Mouse (Mus musculus) forebrain, embryonic 10.5 days (tissue): ENCODE data around the gene Abcg4. TPM values are rescaled to one million over a fixed set of nuclear protein-coding genes. Genes with fewer than 3 reads are reported as not detected.
"Not testable (repeated sequence)": the region's sequence is repeated elsewhere in the genome, so short reads cannot be mapped to it uniquely, and the experiment has no call there.

ENCODE experiments used
- DNase-seq: peaks from one replicate; pipeline ENCODE4 v3.0.0-alpha.2; 2017; ENCODE audit warnings: low spot score; ENCODE audit errors: extremely low spot score
- H3K27ac ChIP-seq: fragments of 300-500 bp; sonication (generic); 2 replicates; pipeline ENCODE4 v1.5.1; 2016; ENCODE audit warnings: mild to moderate bottlenecking
- H3K27me3 ChIP-seq: fragments of 300-500 bp; sonication (generic); 2 replicates; pipeline ENCODE4 v1.6.1; 2016; ENCODE audit warnings: mild to moderate bottlenecking; ENCODE audit not compliant: poor library complexity, severe bottlenecking
- H3K36me3 ChIP-seq: fragments of 300-500 bp; sonication (generic); replicated peaks from 2 replicates; pipeline ENCODE4 v1.6.1; 2016; ENCODE audit warnings: mild to moderate bottlenecking, moderate library complexity
- H3K4me1 ChIP-seq: fragments of 300-500 bp; sonication (generic); 2 replicates; pipeline ENCODE4 v1.6.1; 2016
- H3K4me3 ChIP-seq: fragments of 300-500 bp; sonication (generic); 2 replicates; pipeline ENCODE4 v1.5.1; 2016; ENCODE audit warnings: mild to moderate bottlenecking, moderate library complexity
- H3K9me3 ChIP-seq: fragments of 300-500 bp; sonication (generic); 2 replicates; pipeline ENCODE4 v1.6.1; 2016; ENCODE audit warnings: mild to moderate bottlenecking, moderate library complexity
- WGBS: fragments of 180-500 bp; shearing (Covaris S2); methylation state at CpG from one replicate; pipeline ENCODE4 v1.1.7; 2016; 5-methylcytosine and 5-hydroxymethylcytosine counted together
- polyA plus RNA-seq: library from polyadenylated mRNA; unstranded; fragments of >200 nt; fragmentation: Nextera tagmentation; extraction: Ambion mirVana; gene quantifications from 2 replicates; pipeline ENCODE4 v1.2.1, GENCODE M21; 2016

Abcg4 gene
- polyA plus RNA-seq, 1 experiment from 2014 or later = 5.3 TPM

DNA sequence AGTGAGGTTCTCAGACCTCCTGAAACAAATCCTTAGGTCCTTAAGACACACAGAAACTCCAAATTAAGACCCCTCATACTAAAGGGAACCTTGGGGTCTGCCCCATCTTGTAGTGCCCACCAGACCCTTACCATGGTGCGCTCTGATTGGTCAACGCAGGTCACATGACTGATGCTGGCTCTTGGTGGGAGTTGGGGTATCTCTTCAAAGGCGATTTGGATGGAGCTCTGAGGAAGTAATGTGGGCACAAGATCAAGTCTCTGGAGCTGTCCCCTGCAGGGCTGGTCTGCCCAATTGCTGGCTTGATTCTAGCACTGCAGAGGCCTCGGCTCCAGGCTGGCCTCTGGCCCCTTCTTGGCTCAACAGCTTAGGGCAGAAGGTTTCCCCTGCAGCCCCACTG is 29.0 kb upstream of the Abcg4 start:
- H3K27ac ChIP-seq = no peak overlapping the region
- WGBS = 63% methylated on average over 4 of the region's 4 CpGs
- H3K36me3 ChIP-seq = peaks cover 50% of the 10 kb centered on the region
- H3K9me3 ChIP-seq = no peaks in the 10 kb centered on the region
- H3K4me3 ChIP-seq = no peak overlapping the region
- H3K27me3 ChIP-seq = peaks cover 25% of the 10 kb centered on the region
- DNase-seq = no peak
- peaks cover 49% of the 10 kb centered on the region for H3K4me1 ChIP-seq

DNA sequence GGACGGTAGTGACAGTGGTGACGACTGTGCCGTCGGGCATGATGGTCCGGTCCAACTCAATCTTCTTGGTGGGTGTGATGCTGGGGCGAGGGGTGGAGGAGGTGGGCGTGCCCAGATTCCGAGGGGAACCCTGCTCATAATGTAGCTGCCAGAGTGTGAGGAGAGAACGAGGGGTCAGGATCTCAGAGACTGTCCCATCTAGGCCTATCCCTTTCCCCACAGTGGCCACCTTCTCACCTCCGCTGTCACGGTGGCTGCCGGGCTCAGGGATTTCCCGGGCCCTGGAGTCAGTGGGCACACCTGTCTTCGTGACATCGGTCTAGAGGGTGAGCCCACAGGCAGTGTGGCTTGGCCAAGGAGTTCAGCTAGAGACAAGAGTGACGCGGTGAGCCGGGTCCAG is 26.5 kb upstream of the Abcg4 start:
- no peak overlapping the region for H3K4me3 ChIP-seq
- peaks cover 64% of the 10 kb centered on the region for H3K4me1 ChIP-seq
- H3K27me3 ChIP-seq = peaks cover 39% of the 10 kb centered on the region
- no peak for DNase-seq
- 93% methylated on average over 18 of the region's 18 CpGs for WGBS
- peaks cover 58% of the 10 kb centered on the region for H3K36me3 ChIP-seq
- no peak overlapping the region for H3K27ac ChIP-seq
- no peaks in the 10 kb centered on the region for H3K9me3 ChIP-seq

DNA sequence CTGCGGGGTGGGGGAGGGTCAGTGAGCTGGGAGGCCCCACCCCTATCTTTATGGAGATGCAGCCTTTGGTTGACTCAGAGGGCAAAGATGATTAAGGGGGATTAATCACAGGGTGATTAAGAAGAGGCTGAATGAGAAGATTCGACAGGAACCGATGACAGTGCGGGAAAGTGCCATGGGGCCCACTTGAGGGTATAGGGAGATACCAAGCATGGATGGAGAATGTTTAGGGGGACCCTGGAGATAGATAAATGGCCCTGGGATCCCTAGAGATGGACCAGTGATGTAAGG is 25.8 kb upstream of the Abcg4 start:
- Histone ChIP-seq H3K9me3 (no peaks in the 10 kb centered on the region), H3K36me3 (peaks cover 58% of the 10 kb centered on the region), H3K4me3 (no peak overlapping the region), H3K27me3 (peaks cover 39% of the 10 kb centered on the region), H3K27ac (no peak overlapping the region), H3K4me1 (peaks cover 60% of the 10 kb centered on the region)
- 66% methylated on average over 4 of the region's 4 CpGs for WGBS
- no peak for DNase-seq

DNA sequence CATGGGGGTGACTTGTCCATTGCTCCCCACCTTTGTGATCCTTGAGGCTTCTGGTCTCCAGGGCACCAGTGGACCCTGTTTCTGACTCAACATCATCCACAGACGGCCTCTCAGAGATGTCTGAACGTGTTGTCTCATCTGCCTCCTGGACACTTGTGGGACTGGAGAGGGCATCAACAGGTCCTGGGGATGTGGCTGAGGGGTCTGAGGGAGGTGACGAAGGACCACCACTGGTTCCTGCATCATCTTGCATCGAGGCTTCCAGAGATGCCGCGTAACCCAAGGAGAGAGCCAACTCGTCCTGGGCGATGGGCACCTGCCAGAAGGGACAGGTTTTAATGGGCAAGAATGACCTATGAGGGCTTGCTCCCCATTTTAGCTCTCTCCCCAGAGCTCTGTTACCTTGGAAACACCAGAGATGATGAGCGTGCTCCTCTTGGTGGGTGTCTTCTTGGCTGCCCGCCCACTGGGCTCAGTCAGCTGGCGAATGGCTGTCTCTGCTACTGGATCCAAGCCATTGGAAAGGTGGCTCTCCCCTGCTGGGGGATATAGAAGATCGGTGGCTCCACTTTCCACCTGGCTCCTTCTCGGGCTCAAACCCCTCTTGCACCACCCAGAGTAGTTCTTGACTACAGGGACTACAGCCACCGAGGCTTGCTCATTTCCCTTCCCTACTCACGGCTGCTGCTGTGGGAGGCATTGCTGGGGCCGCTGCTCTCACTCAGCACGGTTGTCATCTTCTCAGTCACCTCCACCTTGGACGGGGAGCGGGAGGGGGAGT is 25.3 kb upstream of the Abcg4 start:
- WGBS = 81% methylated on average over 19 of the region's 19 CpGs
- peaks cover 58% of the 10 kb centered on the region for H3K36me3 ChIP-seq
- peaks cover 36% of the 10 kb centered on the region for H3K27me3 ChIP-seq

DNA sequence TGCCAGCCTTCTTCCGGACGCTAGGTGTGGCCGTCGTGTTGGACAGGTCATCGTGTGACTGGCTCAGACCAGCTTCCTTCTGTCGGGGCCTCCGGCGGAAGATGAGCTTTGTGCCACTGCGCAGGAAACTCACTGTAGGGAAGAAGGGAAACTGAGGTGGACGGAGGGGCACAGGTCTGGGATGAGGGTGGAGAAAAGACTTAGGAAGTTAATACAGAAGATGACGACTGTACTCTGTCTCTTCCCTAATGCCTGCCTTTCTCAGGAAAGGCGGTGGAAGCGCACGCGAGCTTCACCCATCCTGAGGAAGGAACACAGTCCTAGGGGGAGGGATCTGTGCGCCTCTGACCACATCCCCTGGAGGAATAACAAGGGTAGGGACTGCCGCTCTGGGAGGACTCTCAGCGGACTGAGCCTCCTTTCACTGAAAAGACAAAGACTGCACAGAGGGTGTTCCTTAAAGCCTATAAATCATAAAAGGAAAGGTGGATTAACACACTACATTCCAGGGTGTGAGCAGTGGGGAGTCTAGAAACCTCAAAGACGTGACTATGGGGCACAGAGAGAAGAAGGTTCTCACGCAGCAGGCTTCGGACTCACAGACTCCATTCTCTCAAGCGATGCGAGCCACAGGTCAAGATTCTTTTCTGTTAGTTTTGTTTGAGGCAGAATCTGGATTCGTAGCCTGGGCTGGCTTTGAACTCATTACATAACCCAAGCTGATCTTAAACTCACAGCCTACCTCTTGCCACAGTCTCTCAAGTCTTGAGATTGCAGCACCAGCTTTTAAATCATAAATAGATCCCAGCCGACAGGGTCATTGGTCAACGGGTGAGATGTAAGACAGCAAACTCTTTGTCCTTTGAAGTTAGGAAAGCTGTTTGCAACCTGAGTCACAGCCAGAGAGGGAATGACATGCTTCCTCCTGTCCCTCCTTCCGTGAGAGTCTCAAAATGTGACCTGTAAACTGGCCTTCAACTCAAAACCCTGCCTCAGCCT is 23.0 kb upstream of the Abcg4 start:
- Histone ChIP-seq H3K9me3 (no peaks in the 10 kb centered on the region), H3K27ac (peak overlapping the region; percentile 75), H3K27me3 (peaks cover 31% of the 10 kb centered on the region), H3K4me1 (peaks cover 34% of the 10 kb centered on the region), H3K36me3 (peaks cover 47% of the 10 kb centered on the region), H3K4me3 (peak overlapping the region; percentile 34)
- 5% methylated on average over 27 of the region's 27 CpGs for WGBS
- peak; percentile 47 for DNase-seq

More for the DNA sequence above, 25.3 kb upstream of the Abcg4 start:
- Histone ChIP-seq H3K4me3 (no peak overlapping the region), H3K9me3 (no peaks in the 10 kb centered on the region), H3K27ac (no peak overlapping the region), H3K4me1 (peaks cover 55% of the 10 kb centered on the region)
- no peak for DNase-seq

DNA sequence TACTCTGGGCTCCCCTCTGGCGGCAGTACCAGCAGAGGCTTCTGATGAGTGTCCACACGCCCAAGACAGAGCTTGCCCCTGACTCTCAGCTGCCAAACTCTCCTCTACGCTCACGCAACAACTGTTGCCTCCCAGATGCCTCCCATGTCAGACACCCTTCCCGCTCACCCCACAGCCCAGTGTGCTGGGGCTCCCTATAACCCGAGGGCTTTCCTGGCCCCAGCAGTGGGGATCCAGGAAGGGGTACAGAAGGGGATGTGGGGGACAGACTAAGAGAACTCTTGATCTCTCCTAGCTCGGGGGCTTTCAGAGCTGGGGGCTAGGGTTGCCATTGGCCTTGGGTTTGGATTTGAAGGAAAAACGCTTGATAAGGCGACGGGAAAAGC is 22.3 kb upstream of the Abcg4 start:
- Histone ChIP-seq H3K4me3 (peak overlapping the region; percentile 34), H3K27ac (peak overlapping the region; percentile 75), H3K36me3 (peaks cover 40% of the 10 kb centered on the region), H3K27me3 (peaks cover 31% of the 10 kb centered on the region), H3K4me1 (peaks cover 37% of the 10 kb centered on the region), H3K9me3 (no peaks in the 10 kb centered on the region)
- DNase-seq = no peak
- 17% methylated on average over 10 of the region's 10 CpGs for WGBS

DNA sequence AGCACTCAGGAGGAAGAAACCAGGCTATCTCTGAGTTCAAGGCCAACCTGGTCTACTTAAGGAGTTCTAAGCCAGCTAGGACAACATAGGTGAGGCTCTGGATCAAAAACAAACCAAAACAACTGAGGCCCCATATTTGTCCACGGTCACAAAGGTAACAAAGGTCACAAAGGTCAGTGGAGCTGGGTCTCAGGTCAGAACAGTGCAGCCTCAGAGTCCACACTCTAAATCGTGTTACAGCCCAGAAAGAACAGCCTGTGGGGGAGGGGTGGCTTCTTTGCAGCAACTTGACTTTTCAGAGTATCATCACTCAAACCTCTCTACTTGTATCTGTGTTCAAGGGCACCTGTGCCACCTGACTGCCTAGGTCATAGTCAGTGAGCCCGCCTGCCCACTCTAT is 21.3 kb upstream of the Abcg4 start:
- H3K4me1 ChIP-seq = peaks cover 41% of the 10 kb centered on the region
- 66% methylated on average over 3 of the region's 3 CpGs for WGBS

DNA sequence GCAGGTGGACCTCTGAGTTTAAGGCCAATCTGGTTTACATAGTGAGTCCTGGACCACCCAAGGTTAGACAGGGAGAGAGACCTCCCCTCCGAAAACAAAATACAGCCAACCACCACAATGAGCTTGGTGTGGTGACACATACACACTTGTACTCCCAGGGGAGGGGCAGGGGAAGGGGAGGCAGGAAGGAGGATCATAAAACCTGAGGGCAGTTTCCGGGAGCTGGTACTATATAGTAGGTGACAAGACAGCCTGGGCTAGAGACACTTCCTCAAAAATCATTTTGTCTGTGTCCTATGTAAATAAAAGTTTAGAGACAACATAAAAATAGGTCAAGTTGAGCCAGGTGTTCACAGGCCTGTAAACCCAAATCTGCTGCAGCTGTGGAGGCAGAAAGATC is 18.8 kb upstream of the Abcg4 start:
- Histone ChIP-seq H3K27ac (no peak overlapping the region), H3K4me3 (no peak overlapping the region), H3K9me3 (no peaks in the 10 kb centered on the region), H3K36me3 (peaks cover 12% of the 10 kb centered on the region), H3K4me1 (peaks cover 46% of the 10 kb centered on the region), H3K27me3 (peaks cover 12% of the 10 kb centered on the region)
- WGBS = 87% methylated on average over 2 of the region's 2 CpGs
- DNase-seq = no peak

More for the DNA sequence above, 21.3 kb upstream of the Abcg4 start:
- Histone ChIP-seq H3K27ac (no peak overlapping the region), H3K9me3 (no peaks in the 10 kb centered on the region), H3K36me3 (peaks cover 31% of the 10 kb centered on the region), H3K27me3 (peaks cover 31% of the 10 kb centered on the region), H3K4me3 (no peak overlapping the region)
- no peak for DNase-seq

DNA sequence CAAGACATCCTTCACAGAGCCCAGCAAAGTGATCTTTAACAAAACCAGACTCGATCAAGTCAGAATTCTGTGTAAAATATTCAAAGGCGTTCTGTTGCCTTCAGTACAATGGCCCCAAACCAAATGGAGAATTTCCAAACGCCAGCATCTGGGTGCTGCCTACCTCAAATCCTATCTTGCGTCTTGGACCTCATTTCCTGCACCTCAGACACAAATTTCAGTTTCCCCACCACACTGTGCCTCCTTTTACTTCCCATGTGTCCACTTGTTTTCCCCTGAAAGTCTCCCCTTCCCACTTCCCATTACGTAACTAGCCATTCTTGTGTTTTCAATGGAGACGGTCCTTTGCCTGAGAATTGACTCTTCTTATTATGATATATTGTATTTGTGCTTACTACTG is 18.1 kb upstream of the Abcg4 start:
- no peak overlapping the region for H3K4me3 ChIP-seq
- WGBS = 91% methylated on average over 6 of the region's 6 CpGs
- DNase-seq = no peak
- peaks cover 16% of the 10 kb centered on the region for H3K36me3 ChIP-seq
- H3K4me1 ChIP-seq = peaks cover 39% of the 10 kb centered on the region
- no peak overlapping the region for H3K27ac ChIP-seq
- H3K27me3 ChIP-seq = peaks cover 12% of the 10 kb centered on the region
- H3K9me3 ChIP-seq = no peaks in the 10 kb centered on the region

DNA sequence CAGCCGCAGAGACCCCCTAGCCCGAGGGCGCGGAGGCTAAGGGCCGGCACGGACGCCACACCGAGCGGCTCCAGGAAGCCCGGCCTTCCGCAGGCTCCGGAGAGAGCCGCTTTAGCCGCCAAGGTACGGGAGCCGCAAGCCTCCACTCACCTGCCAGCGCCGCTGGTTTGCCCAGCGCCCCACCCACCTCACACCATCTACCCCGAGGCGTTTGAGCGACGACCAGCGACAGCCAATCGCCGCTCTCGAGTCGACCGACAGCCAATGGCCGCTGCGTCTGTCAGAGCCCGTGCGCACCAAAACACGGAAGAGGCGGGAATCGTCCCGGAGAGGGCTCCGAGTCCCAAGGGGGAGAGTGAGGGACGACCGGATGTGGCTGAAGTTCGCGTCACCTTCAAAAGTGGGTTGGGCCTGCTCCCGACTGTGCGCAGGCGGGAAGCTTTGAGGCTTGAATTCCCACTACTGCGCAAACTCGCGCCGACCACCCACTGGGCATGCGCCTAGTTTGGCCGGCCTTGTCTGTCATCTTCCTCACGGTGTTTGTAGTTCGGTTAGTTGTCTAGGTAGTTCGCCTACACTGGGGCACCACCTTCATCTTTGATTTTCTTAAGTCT is 17.2 kb upstream of the Abcg4 start, which contains the start of gene Hinfp:
Gene Hinfp (minus strand): TSS at position 206 of the 614 bp plus-strand sequence.
- WGBS = under 1% methylated on average over 54 of the region's 54 CpGs
- peaks cover 23% of the 10 kb centered on the region for H3K36me3 ChIP-seq
- H3K4me3 ChIP-seq = peak within 1 kb of the TSS; percentile 87
- no peaks in the 10 kb centered on the region for H3K9me3 ChIP-seq
- peak within 1 kb of the TSS; percentile 91 for H3K27ac ChIP-seq
- peaks cover 5% of the 10 kb centered on the region; the same call in 1 of the 2 replicates for H3K27me3 ChIP-seq
- H3K4me1 ChIP-seq = peaks cover 29% of the 10 kb centered on the region
- DNase-seq = peak; percentile 99

DNA sequence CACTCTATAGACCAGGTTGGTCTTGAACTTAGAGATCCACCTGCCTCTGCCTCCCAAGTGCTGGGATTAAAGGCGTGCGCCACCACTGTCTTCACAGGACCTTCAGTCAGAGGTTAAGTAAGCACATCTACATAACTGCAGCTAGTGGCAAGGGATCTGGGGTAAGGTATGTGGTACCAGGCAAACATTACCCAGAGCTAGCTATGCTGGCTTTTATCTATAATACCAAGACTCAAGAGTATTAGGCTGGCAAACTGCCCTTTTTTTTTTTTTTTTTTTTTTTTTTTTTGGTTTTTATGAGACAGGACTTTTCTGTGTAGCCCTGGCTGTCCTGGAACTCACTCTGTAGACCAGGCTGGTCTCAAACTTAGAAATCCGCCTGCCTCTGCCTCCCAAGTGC is 11.6 kb upstream of the Abcg4 start:
- 97% methylated on average over 3 of the region's 3 CpGs for whole genome bisulfite sequencing
- not testable (repeated sequence) for H3K27ac ChIP-seq, H3K4me3 ChIP-seq, DNase-seq, H3K27me3 ChIP-seq, H3K9me3 ChIP-seq
- peaks cover 16% of the 10 kb centered on the region for H3K4me1 ChIP-seq
- H3K36me3 ChIP-seq = peaks cover 76% of the 10 kb centered on the region

DNA sequence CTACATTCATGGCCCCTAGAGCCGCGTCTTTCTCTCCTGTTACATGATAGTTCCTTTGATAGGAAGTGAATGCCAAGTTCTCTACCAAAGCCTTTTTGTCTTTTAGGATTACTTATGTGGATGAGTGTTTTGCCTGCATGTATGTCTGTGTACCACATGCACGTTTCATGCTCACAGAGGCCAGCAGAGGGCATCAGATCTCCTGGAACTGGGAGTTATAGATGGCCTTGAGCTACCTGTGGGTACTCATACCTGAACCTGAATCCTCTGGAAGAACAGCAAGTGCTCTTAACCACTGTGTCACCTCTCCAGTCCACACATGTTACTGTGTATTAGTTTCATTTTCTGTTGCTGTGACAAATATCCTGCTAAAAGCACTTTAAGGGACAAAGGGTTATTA is 4.1 kb upstream of the Abcg4 start:
- 71% methylated on average over 3 of the region's 3 CpGs for WGBS
- Histone ChIP-seq H3K36me3 (peaks cover 75% of the 10 kb centered on the region), H3K4me3 (no peak overlapping the region), H3K27ac (no peak overlapping the region), H3K27me3 (peaks cover 26% of the 10 kb centered on the region), H3K4me1 (peaks cover 20% of the 10 kb centered on the region), H3K9me3 (no peaks in the 10 kb centered on the region; the same call in 1 of the 2 replicates)
- peak; percentile 34 for DNase-seq
